Mouse (Mus musculus) thymus, adult 2 months (tissue): ENCODE measurements around the gene Gm21173. TPM values are rescaled to one million over a fixed set of nuclear protein-coding genes. Genes with fewer than 3 reads are reported as not detected.
"Not testable (repeated sequence)": the region's sequence is repeated elsewhere in the genome, so short reads cannot be mapped to it uniquely, and the experiment has no call there.

Experiments
- DNase-seq: peaks from one replicate; pipeline ENCODE4 v3.0.0; 2021
- H3K27ac ChIP-seq: fragments of 200-500 bp; 2 replicates; pipeline ENCODE4 v1.5.1; 2012; ENCODE audit warnings: low read length, control low read depth; ENCODE audit not compliant: control insufficient read depth, insufficient read depth
- H3K27me3 ChIP-seq: fragments of 200-500 bp; 2 replicates; pipeline ENCODE4 v1.6.1; 2012; ENCODE audit warnings: mild to moderate bottlenecking, low read length, moderate library complexity, mixed read lengths; ENCODE audit not compliant: control insufficient read depth, insufficient read depth
- H3K36me3 ChIP-seq: fragments of 200-500 bp; 2 replicates; pipeline ENCODE4 v1.6.1; 2012; ENCODE audit warnings: mild to moderate bottlenecking, low read length, moderate library complexity; ENCODE audit not compliant: control insufficient read depth, insufficient read depth
- H3K4me1 ChIP-seq: fragments of 200-500 bp; replicated peaks from 2 replicates; pipeline ENCODE4 v1.6.1; 2012; ENCODE audit warnings: low read length; ENCODE audit not compliant: control insufficient read depth, insufficient read depth
- H3K4me3 ChIP-seq: fragments of 200-500 bp; 2 replicates; pipeline ENCODE4 v1.5.1; 2012; ENCODE audit warnings: mild to moderate bottlenecking, low read length, control low read depth, moderate library complexity; ENCODE audit not compliant: control insufficient read depth, insufficient read depth
- WGBS: fragments of 180-500 bp; shearing (Covaris S2); methylation state at CpG from one replicate; pipeline ENCODE4 v1.1.7; 2018; 5-methylcytosine and 5-hydroxymethylcytosine counted together
- polyA plus RNA-seq: library from polyadenylated mRNA; depleted of rRNA; stranded (reverse); fragments of >200 nt; gene quantifications from 2 replicates; pipeline ENCODE4 v1.2.3, GENCODE M21; 2012; rRNA removed

Gene Gm21173
- not detected in 2 replicates for polyA plus RNA-seq

DNA sequence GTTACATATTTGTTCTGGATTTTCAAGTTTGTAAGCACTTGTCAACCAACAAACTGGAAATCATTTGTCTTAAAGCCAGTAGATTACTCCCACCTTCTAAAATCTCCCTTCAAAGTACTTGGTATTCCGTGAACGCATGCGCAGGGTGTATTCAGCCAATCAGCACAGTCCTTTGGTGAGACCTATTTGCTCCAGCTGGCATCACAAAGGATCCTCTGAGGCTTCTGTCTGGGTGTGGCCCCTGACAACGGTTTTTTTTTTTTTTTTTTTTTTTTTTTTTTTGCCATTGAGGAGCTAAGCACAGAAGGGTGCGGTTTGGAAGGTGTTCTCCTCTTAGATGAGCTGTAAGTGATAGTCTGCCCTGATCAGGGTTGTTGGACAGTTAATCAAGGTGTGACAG, at the start of gene Gm21173:
Gm21173 (plus strand) TSS at position 301 of the 400 bp plus-strand sequence.
- WGBS = no CpG with 5 or more reads among the region's 5 CpGs
- H3K4me1 ChIP-seq, H3K4me3 ChIP-seq, H3K36me3 ChIP-seq, H3K27me3 ChIP-seq, DNase-seq, H3K27ac ChIP-seq: not testable (repeated sequence)
